Mouse (Mus musculus): ENCODE results near the gene Ift140. TPM values are rescaled to one million over a fixed set of nuclear protein-coding genes. Genes with fewer than 3 reads are reported as not detected.

Ift140 gene
- polyA plus RNA-seq, 1 experiment from 2014 or later, result 139 TPM

Other genes with a start within 250 kb of the Ift140 start
- gene Meiob, start 211.8 kb upstream of the Ift140 start, polyA plus RNA-seq (2015; fragmentation: Nextera tagmentation; extraction: Ambion mirVana), result 0.35 and 0.54 TPM in 2 replicates
- gene Hagh, start 175.9 kb upstream of the Ift140 start, polyA plus RNA-seq (2015; fragmentation: Nextera tagmentation; extraction: Ambion mirVana), result 117 and 135 TPM in 2 replicates
- 41.1 and 44.2 TPM in 2 replicates for gene Fahd1, start 165.7 kb upstream of the Ift140 start, polyA plus RNA-seq (2015; fragmentation: Nextera tagmentation; extraction: Ambion mirVana)
- gene Igfals, start 150.1 kb upstream of the Ift140 start, polyA plus RNA-seq (2015; fragmentation: Nextera tagmentation; extraction: Ambion mirVana), result 9.6 and 11.5 TPM in 2 replicates
- 68.1 and 73.5 TPM in 2 replicates for gene Nubp2, start 129.7 kb upstream of the Ift140 start, polyA plus RNA-seq (2015; fragmentation: Nextera tagmentation; extraction: Ambion mirVana)
- gene Spsb3, start 129.4 kb upstream of the Ift140 start, polyA plus RNA-seq (2015; fragmentation: Nextera tagmentation; extraction: Ambion mirVana), result 45.2 and 48.4 TPM in 2 replicates
- gene Eme2, start 121.0 kb upstream of the Ift140 start, polyA plus RNA-seq (2015; fragmentation: Nextera tagmentation; extraction: Ambion mirVana), result 11.5 and 13.0 TPM in 2 replicates
- 52.3 and 52.8 TPM in 2 replicates for gene Mrps34, start 121.0 kb upstream of the Ift140 start, polyA plus RNA-seq (2015; fragmentation: Nextera tagmentation; extraction: Ambion mirVana)
- 53.4 and 60.1 TPM in 2 replicates for gene Nme3, start 119.6 kb upstream of the Ift140 start, polyA plus RNA-seq (2015; fragmentation: Nextera tagmentation; extraction: Ambion mirVana)
- gene Mapk8ip3, start 79.1 kb upstream of the Ift140 start, polyA plus RNA-seq (2015; fragmentation: Nextera tagmentation; extraction: Ambion mirVana), result 8.3 and 10.0 TPM in 2 replicates
- 60.0 and 62.4 TPM in 2 replicates for gene Jpt2, start 55.4 kb upstream of the Ift140 start, polyA plus RNA-seq (2015; fragmentation: Nextera tagmentation; extraction: Ambion mirVana)
- gene Cramp1l, start 297 bp upstream of the Ift140 start, polyA plus RNA-seq (2015; fragmentation: Nextera tagmentation; extraction: Ambion mirVana), result 2.9 and 4.3 TPM in 2 replicates
- gene Tmem204, start 67.5 kb downstream of the Ift140 start, polyA plus RNA-seq (2015; fragmentation: Nextera tagmentation; extraction: Ambion mirVana), result 5.6 and 6.5 TPM in 2 replicates
- gene Telo2, start 99.9 kb downstream of the Ift140 start, polyA plus RNA-seq (2015; fragmentation: Nextera tagmentation; extraction: Ambion mirVana), result 14.3 and 17.4 TPM in 2 replicates
- gene Ptx4, start 104.7 kb downstream of the Ift140 start, polyA plus RNA-seq (2015; fragmentation: Nextera tagmentation; extraction: Ambion mirVana), result 0.06 and 0.10 TPM in 2 replicates
- 10.7 TPM in 2 replicates for gene Clcn7, start 117.3 kb downstream of the Ift140 start, polyA plus RNA-seq (2015; fragmentation: Nextera tagmentation; extraction: Ambion mirVana)
- gene Ccdc154, start 146.4 kb downstream of the Ift140 start, polyA plus RNA-seq (2015; fragmentation: Nextera tagmentation; extraction: Ambion mirVana), result not detected in 2 replicates
- gene Gm38655, start 159.4 kb downstream of the Ift140 start, polyA plus RNA-seq (2015; fragmentation: Nextera tagmentation; extraction: Ambion mirVana), result not detected in 2 replicates
- 16.6 and 16.7 TPM in 2 replicates for gene BC003965, start 168.5 kb downstream of the Ift140 start, polyA plus RNA-seq (2015; fragmentation: Nextera tagmentation; extraction: Ambion mirVana)
- gene Unkl, start 172.3 kb downstream of the Ift140 start, polyA plus RNA-seq (2015; fragmentation: Nextera tagmentation; extraction: Ambion mirVana), result 8.8 and 9.6 TPM in 2 replicates
- gene Gnptg, start 224.0 kb downstream of the Ift140 start, polyA plus RNA-seq (2015; fragmentation: Nextera tagmentation; extraction: Ambion mirVana), result 19.5 and 21.6 TPM in 2 replicates
- 18.9 and 19.1 TPM in 2 replicates for gene Tsr3, start 224.1 kb downstream of the Ift140 start, polyA plus RNA-seq (2015; fragmentation: Nextera tagmentation; extraction: Ambion mirVana)
- gene Baiap3, start 240.3 kb downstream of the Ift140 start, polyA plus RNA-seq (2015; fragmentation: Nextera tagmentation; extraction: Ambion mirVana), result 0.30 and 0.58 TPM in 2 replicates

Data from liver, embryonic 15.5 days (tissue).